Mouse (Mus musculus) hindbrain, postnatal 0 days (tissue): ENCODE data around the gene Ugt1a6b. TPM values are rescaled to one million over a fixed set of nuclear protein-coding genes. Genes with fewer than 3 reads are reported as not detected.
"Not testable (repeated sequence)": the region's sequence is repeated elsewhere in the genome, so short reads cannot be mapped to it uniquely, and the experiment has no call there.

Experiments
- ATAC-seq: fragments of 200-750 bp; cut with Nextera tagmentation; 2 replicates; pipeline ENCODE4 v1.8.0; 2017; ENCODE audit warnings: mild to moderate bottlenecking, moderate TSS enrichment, moderate library complexity
- DNase-seq: peaks from one replicate; pipeline ENCODE4 v3.0.0-alpha.2; 2015; ENCODE audit warnings: low spot score
- H3K27ac ChIP-seq: fragments of 300-500 bp; sonication (generic); 2 replicates; pipeline ENCODE4 v1.5.1; 2014; ENCODE audit warnings: mild to moderate bottlenecking
- H3K27me3 ChIP-seq: fragments of 300-500 bp; sonication (generic); 2 replicates; pipeline ENCODE4 v1.6.1; 2014; ENCODE audit warnings: low read length, mixed read lengths; ENCODE audit not compliant: insufficient read depth
- H3K36me3 ChIP-seq: fragments of 300-500 bp; sonication (generic); 2 replicates; pipeline ENCODE4 v1.6.1; 2014; ENCODE audit warnings: low read length, mixed read lengths; ENCODE audit not compliant: insufficient read depth
- H3K4me1 ChIP-seq: fragments of 300-500 bp; sonication (generic); 2 replicates; pipeline ENCODE4 v1.6.1; 2014; ENCODE audit warnings: antibody characterized with exemption, low read length, mixed read lengths; ENCODE audit not compliant: insufficient read depth
- H3K4me2 ChIP-seq: fragments of 300-500 bp; sonication (generic); 2 replicates; pipeline ENCODE4 v1.6.1; 2014; ENCODE audit warnings: low read depth, mild to moderate bottlenecking, low read length, moderate library complexity, mixed read lengths
- H3K4me3 ChIP-seq: fragments of 300-500 bp; sonication (generic); 2 replicates; pipeline ENCODE4 v1.5.1; 2014; ENCODE audit warnings: low read length
- H3K9ac ChIP-seq: fragments of 300-500 bp; sonication (generic); replicated peaks from 2 replicates; pipeline ENCODE4 v1.6.1; 2014; ENCODE audit warnings: mild to moderate bottlenecking, low read length, moderate library complexity, mixed read lengths
- H3K9me3 ChIP-seq: fragments of 300-500 bp; sonication (generic); 2 replicates; pipeline ENCODE4 v1.6.1; 2016; ENCODE audit warnings: low read length, mixed read lengths
- CTCF ChIP-seq: IDR thresholded peaks from 2 replicates; pipeline ENCODE4 v1.5.1; 2016; ENCODE audit warnings: antibody characterized with exemption, control low read depth, low read depth
- WGBS: fragments of 180-500 bp; shearing (Covaris S2); extraction: QIAGEN DNeasy Blood & Tissue Kit; methylation state at CpG from one replicate; pipeline ENCODE4 v1.1.7; 2014; 5-methylcytosine and 5-hydroxymethylcytosine counted together
- polyA plus RNA-seq: library from polyadenylated mRNA; unstranded; fragments of >200 nt; fragmentation: Nextera tagmentation; extraction: Ambion mirVana; gene quantifications from 2 replicates; pipeline ENCODE4 v1.2.1, GENCODE M21; 2015
- total RNA-seq: library from RNA; depleted of rRNA; stranded (reverse); fragments of >200 nt; gene quantifications from 2 replicates; pipeline ENCODE4 v1.2.3, GENCODE M21; 2014; rRNA removed

The Ugt1a6b gene
- 0.32 and 3.0 TPM in 2 replicates for total RNA-seq
- 3.4 and 3.8 TPM in 2 replicates for polyA plus RNA-seq

GRCm38 (mm10) chr1:88103019-88103418 is at the start of gene Ugt1a6b:
Ugt1a6b (plus strand) TSS chr1:88103252.
- not testable (repeated sequence) for H3K4me2 ChIP-seq, H3K9ac ChIP-seq, H3K9me3 ChIP-seq, ATAC-seq, H3K27ac ChIP-seq, DNase-seq, H3K36me3 ChIP-seq, H3K27me3 ChIP-seq, H3K4me1 ChIP-seq, H3K4me3 ChIP-seq
- 67% methylated on average over 2 of the region's 3 CpGs for WGBS

DNA sequence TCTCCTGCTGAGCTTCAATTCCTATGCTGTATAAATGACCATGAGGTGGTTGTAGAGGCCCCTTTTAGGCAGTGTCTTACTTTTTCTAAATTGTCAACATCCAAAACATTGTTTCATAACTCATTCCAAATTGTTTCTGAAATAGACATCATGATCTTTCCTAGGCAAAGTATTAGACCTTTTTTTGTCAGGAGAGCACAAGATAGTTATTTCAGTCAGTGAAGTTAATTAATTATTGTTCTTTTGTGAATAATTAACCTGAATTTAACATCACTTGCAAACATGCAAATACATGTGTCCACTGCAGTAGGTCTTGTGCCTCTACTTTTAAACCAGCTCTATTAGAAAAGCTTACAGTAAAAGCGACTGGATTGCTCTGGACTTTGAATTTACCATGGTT is 48.0 kb upstream of the Ugt1a6b start, which contains the start of gene Ugt1a10:
Gene Ugt1a10, plus strand, starts transcription at position 301 of the 400 bp plus-strand sequence.
- Histone ChIP-seq H3K27me3 (no peaks in the 10 kb centered on the region), H3K4me3 (no peak within 1 kb of the TSS), H3K36me3 (no peaks in the 10 kb centered on the region), H3K4me2 (no peak within 1 kb of the TSS), H3K27ac (no peak within 1 kb of the TSS), H3K9me3 (no peaks in the 10 kb centered on the region), H3K4me1 (no peaks in the 10 kb centered on the region), H3K9ac (no peak within 1 kb of the TSS)
- WGBS, result 70% methylated on average over 1 of the region's 1 CpGs
- no peak for TF ChIP-seq CTCF
- no peak for ATAC-seq
- DNase-seq, result no peak

GRCm38 (mm10) chr1:88066472-88067102 is 36.5 kb upstream of the Ugt1a6b start:
- H3K4me1 ChIP-seq, H3K4me2 ChIP-seq, H3K27me3 ChIP-seq, H3K9me3 ChIP-seq, H3K36me3 ChIP-seq, ATAC-seq, H3K9ac ChIP-seq, H3K4me3 ChIP-seq, H3K27ac ChIP-seq, DNase-seq: not testable (repeated sequence)
- 22% methylated on average over 1 of the region's 2 CpGs for WGBS

- Histone ChIP-seq H3K9me3 (no peaks in the 10 kb centered on the region), H3K27ac (no peak within 1 kb of the TSS), H3K27me3 (no peaks in the 10 kb centered on the region), H3K4me1 (no peaks in the 10 kb centered on the region), H3K4me2 (no peak within 1 kb of the TSS), H3K4me3 (no peak within 1 kb of the TSS), H3K36me3 (no peaks in the 10 kb centered on the region), H3K9ac (no peak within 1 kb of the TSS)
- no peak for DNase-seq
- no peak for ATAC-seq
- 72% methylated on average over 2 of the region's 2 CpGs for WGBS
- TF ChIP-seq CTCF, result no peak
Measured at GRCm38 (mm10) chr1:88070495-88070894, 32.6 kb upstream of the Ugt1a6b start, which contains the start of gene Ugt1a9. Ugt1a9 (plus strand) TSS chr1:88070800.

GRCm38 (mm10) chr1:88070902-88071301 is 32.1 kb upstream of the Ugt1a6b start:
- ATAC-seq, result no peak
- WGBS, result 86% methylated on average over 4 of the region's 4 CpGs

GRCm38 (mm10) chr1:88074471-88074870 is 28.6 kb upstream of the Ugt1a6b start:
- TF ChIP-seq CTCF, result no peak
- no peak overlapping the region for H3K4me3 ChIP-seq
- ATAC-seq (no peak), DNase-seq (no peak)
- H3K9me3 ChIP-seq, result 0 out of 2 replicates have a peak, but pooled peaks cover 2% of the 10 kb centered on the region
- no peaks in the 10 kb centered on the region for H3K4me1 ChIP-seq
- no peak overlapping the region for H3K27ac ChIP-seq
- H3K9ac ChIP-seq, result no peak overlapping the region
- no peak overlapping the region for H3K4me2 ChIP-seq
- no peaks in the 10 kb centered on the region for H3K27me3 ChIP-seq
- WGBS, result 92% methylated on average over 2 of the region's 2 CpGs
- no peaks in the 10 kb centered on the region for H3K36me3 ChIP-seq

More at GRCm38 (mm10) chr1:88070902-88071301, 32.1 kb upstream of the Ugt1a6b start:
- Histone ChIP-seq H3K4me2 (no peak overlapping the region), H3K27ac (no peak overlapping the region), H3K27me3 (no peaks in the 10 kb centered on the region), H3K9ac (no peak overlapping the region), H3K36me3 (no peaks in the 10 kb centered on the region), H3K9me3 (0 out of 2 replicates have a peak, but pooled peaks cover 2% of the 10 kb centered on the region), H3K4me1 (no peaks in the 10 kb centered on the region), H3K4me3 (no peak overlapping the region)
- TF ChIP-seq CTCF, result no peak
- no peak for DNase-seq

DNA sequence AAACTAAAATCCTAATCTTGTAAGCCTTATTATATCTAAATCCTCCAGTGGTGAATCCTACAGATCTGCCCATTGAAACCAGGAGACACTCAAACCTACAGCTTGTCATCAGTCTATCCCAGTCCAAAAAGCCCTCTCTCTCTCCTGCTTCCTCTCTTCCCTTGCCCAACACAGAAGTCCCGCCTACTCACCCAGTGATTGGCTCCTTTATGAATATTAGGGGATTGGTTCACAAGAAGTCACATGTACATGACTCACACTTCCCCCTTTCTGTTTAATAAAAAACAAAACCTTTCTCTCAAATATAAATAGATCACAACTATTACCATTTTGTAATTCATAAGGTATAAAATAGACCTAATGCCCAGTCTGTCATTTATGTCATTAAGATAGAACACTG is 25.9 kb upstream of the Ugt1a6b start:
- DNase-seq (no peak), ATAC-seq (no peak)
- no peaks in the 10 kb centered on the region for H3K36me3 ChIP-seq
- no peaks in the 10 kb centered on the region for H3K27me3 ChIP-seq
- 91% methylated on average over 1 of the region's 1 CpGs for WGBS
- H3K9me3 ChIP-seq, result 0 out of 2 replicates have a peak, but pooled peaks cover 2% of the 10 kb centered on the region
- TF ChIP-seq CTCF, result no peak
- no peak overlapping the region for H3K9ac ChIP-seq
- no peak overlapping the region for H3K4me2 ChIP-seq
- H3K4me1 ChIP-seq, result no peaks in the 10 kb centered on the region
- H3K4me3 ChIP-seq, result no peak overlapping the region
- no peak overlapping the region for H3K27ac ChIP-seq
